Mouse (Mus musculus) thymus, postnatal 25 days (tissue): Measurements from ENCODE around the gene Neurl3.

Experiments used
- DNase-seq: peaks from one replicate; pipeline ENCODE4 v3.0.0; 2022

The Neurl3 gene

GRCm38 (mm10) chr1:36274455-36274854 is at the start of gene Neurl3:
TSS of gene Neurl3 (minus strand) at chr1:36274679.
- DNase-seq: no peak

- peak; percentile 32 for DNase-seq
These were observed 49.4 kb upstream of the Neurl3 start for GRCm38 (mm10) chr1:36323746-36324448.

- DNase-seq: no peak
These were observed 48.6 kb upstream of the Neurl3 start for GRCm38 (mm10) chr1:36323076-36323475.

GRCm38 (mm10) chr1:36321829-36322573 is 47.5 kb upstream of the Neurl3 start:
- no peak for DNase-seq

- no peak for DNase-seq
These were observed 46.7 kb upstream of the Neurl3 start for GRCm38 (mm10) chr1:36321164-36321563.

DNA sequence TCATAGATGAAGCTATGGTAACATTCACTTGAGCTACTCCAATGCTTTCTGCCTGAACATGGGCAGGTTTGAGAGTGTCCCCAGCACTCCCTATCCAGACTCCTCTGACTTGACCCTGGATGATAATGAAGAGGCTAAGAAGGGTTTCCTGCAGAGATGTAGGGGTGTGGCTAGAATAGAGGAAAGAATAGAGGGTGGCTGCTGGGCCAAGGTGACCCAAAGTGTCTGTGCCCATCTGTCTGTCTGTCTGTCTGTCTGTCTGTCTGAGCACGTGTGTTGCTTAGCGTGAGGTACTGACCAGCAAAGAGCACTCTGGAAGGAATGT is 41.3 kb upstream of the Neurl3 start:
- no peak for DNase-seq

DNA sequence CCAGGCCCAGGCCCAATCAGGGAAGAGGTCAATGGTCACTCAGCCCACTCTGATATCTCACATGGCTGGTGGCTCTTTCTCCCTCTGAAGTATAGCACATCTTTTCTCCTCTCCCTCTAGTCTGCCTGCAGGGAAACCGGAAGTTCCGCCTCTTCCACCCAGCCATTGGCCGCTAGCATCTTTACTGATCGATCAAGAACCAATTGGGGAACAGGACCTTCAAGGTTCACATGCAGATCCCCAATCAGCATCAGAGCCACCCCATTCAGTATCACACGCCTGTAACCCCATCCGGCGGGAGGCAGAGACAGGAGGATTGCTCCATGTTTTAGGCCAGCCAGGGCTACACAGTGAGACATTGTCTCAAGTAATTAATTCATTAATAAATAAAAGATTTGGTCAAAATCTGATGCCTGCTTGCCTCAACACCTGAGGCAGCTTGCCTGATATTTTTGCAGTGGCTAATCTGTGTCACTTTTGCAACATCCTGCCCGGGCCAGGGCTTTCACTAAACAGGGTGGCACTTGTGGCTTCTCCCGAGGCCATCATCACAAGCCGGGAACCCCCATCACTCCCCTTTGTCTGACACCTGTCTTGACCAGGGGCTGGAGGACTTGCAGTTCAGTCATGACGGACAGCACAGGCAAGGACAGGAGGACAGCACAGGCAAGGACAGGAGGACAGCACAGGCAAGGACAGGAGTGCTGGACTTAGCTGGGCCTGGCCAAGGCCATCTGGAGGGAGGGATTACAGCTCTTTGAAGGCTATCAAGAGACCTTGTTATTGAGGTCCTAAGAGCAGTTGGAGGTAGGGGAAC is 40.7 kb upstream of the Neurl3 start:
- peak; percentile 36 for DNase-seq

- DNase-seq: peak; percentile 26
These were observed 35.0 kb upstream of the Neurl3 start for GRCm38 (mm10) chr1:36309498-36309901.

GRCm38 (mm10) chr1:36308966-36309475 is 34.5 kb upstream of the Neurl3 start:
- DNase-seq: no peak

DNA sequence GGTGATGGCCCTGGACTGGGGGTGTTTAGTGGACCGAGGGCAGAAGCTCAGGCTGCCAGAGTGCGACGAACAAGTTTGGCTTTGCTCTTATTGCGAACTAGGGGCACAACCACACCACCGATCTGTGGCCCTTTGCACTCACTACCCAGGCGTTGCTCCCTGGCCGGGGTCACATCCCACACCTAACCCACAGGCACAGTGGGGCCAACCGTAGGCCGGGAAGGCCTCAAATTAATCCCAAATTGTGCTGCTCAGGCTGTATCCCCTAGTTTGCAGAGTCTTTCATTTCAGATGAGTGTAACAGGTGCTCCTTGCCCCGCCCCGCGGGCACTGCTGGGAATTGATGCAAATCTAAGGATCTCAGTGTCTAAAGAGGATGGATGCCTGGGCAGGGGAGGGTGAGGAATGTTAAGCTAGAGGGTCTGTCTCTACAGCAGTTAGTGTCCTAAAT is 34.0 kb upstream of the Neurl3 start:
- peak; percentile 45 for DNase-seq

GRCm38 (mm10) chr1:36307495-36308280 is 33.2 kb upstream of the Neurl3 start, which contains the start of gene Arid5a:
TSS of gene Arid5a (plus strand) at chr1:36307733.
- peak; percentile 92 for DNase-seq

DNA sequence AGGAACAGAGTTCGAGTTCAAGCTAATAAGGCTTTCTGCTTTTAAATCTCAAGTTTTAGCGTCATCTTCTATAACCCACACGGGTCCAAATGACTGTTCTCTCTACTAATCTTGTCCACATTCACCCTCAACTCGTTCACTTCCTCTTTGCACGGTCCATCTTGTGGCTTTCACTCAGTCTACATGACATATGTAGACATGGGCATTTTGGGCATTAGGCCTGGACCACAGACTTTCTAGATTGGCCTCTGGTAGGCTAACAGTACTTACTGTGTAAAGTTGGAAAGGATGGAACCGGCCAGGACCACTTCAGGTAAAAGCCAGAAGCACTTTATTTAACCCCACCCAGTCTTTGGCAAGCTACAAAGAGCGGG is 32.6 kb upstream of the Neurl3 start:
- DNase-seq: no peak

GRCm38 (mm10) chr1:36306120-36306519 is 31.6 kb upstream of the Neurl3 start:
- DNase-seq: no peak

DNA sequence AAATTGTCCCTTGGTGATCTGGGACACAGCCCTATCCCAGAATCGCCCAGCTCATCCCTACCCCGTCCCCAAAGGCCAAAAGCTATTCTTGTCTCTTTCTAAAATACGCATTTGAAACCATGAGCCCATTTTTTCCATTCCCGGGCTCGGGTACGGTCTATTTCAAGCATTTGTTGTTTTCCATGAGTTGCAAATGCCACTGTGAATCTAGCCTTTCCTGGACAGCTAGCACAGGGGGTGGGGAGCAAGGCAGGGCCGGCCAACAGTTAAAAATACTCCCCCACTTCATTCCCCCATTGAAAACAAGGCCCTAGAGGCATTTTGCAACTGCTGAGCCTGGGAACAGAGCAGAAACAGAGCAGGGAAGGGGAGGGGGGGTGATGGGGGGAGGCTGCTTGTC is 30.3 kb upstream of the Neurl3 start:
- DNase-seq: no peak

GRCm38 (mm10) chr1:36303381-36304320 is 29.2 kb upstream of the Neurl3 start:
- DNase-seq: peak; percentile 45

GRCm38 (mm10) chr1:36302957-36303356 is 28.5 kb upstream of the Neurl3 start:
- no peak for DNase-seq

- DNase-seq: no peak
These were observed 27.8 kb upstream of the Neurl3 start for GRCm38 (mm10) chr1:36302273-36302672.

- no peak for DNase-seq
These were observed 26.0 kb upstream of the Neurl3 start for GRCm38 (mm10) chr1:36300486-36300885.

DNA sequence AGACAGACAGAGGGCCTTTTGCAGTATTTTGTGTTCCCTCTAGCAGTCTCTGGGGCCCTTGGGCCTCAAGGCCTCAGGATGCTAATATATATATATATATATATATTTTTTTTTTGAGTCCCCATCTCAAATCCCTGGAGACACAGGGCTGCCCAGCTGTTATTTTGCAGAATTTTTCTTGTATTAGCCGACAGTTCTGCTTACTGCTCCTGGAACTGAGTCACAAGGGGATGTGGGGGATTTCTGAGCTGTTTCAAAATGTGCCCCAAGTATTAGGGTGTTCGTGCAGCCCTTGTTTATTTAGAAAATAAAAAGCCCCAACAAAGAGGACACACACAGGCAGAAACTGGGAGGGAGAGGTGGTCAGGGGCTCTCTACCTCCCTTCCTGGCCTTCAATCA is 25.2 kb upstream of the Neurl3 start:
- no peak for DNase-seq

GRCm38 (mm10) chr1:36299126-36299525 is 24.6 kb upstream of the Neurl3 start:
- DNase-seq: no peak

- no peak for DNase-seq
These were observed 23.6 kb upstream of the Neurl3 start for GRCm38 (mm10) chr1:36298107-36298506.
